Mouse (Mus musculus): ENCODE measurements at regions not wholly inside any gene's neighbourhood (a gene's known extent, or its start where the extent isn't known, plus 50 kb on each side); places are given as distances from the start of the nearest gene placed in this dataset.

DNA sequence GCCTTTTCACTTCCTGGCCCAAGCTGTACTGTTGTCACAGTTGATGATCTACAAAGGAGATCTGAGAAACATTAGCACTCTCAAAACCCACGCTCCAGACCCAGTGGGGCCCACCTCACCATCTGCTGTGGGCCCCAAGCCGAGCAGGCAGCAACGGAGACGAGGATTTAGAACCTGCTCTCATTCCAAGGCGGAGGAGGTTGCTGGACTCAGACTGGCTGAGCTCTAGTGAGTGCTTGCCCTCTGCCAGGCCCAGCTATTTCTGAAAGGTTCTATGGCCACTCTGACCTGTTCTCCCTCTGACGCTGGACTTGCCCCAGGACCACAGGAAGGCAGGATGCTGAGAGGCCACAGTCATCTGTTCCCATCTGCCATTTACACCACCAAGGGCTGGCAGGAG is 98.2 kb downstream of the Aipl1 start:
- 19% methylated on average over 6 of the region's 6 CpGs for WGBS
- peak; percentile 88 to 97 for DNase-seq
- peak overlapping the region; percentile 67 for H3K27ac ChIP-seq (ENCODE audit: insufficient read depth, low read length)

DNA sequence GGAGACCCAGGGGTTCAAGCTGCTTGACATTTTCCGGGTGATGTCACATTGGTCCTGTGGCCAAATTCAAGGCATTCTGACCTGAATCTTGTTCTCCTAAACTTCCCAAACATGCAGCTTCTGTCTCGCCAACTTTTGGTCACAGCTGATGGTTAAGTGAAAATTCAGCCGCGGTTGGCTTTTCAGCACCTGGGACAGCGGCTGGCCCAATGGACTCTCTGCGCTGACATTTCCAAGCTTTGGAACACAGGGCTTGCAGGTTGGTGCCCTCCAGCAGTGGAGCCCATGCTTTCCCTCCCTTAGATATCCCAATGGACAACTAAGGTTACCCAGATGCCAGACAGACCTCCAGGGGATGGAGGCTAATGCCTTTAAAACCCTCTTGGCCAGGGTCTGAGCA is 100.2 kb downstream of the Aipl1 start:
- no peak for TF ChIP-seq CTCF (IDR thresholded peaks at IDR 0.05; ENCODE audit: borderline replicate concordance, insufficient read depth, low read depth, low read length)
- no peak for TF ChIP-seq POLR2A (IDR thresholded peaks at IDR 0.05; ENCODE audit: borderline replicate concordance, insufficient read depth, low read length)
- DNase-seq, result no peak
- peaks cover 31% of the 10 kb centered on the region for H3K4me1 ChIP-seq (ENCODE audit: control insufficient read depth, insufficient read depth, low read length)
- no peak overlapping the region for H3K4me3 ChIP-seq (replicated peaks; ENCODE audit: insufficient read depth, low read depth, low read length)
- no peaks in the 10 kb centered on the region for H3K27me3 ChIP-seq (ENCODE audit: control insufficient read depth, insufficient read depth, low read length)
- H3K27ac ChIP-seq (ENCODE audit: insufficient read depth, low read length), result no peak overlapping the region
- WGBS, result 76% methylated on average over 6 of the region's 6 CpGs

More for the DNA sequence above, 98.2 kb downstream of the Aipl1 start:
- Histone ChIP-seq H3K4me1 (ENCODE audit: control insufficient read depth, insufficient read depth, low read length) (peaks cover 31% of the 10 kb centered on the region), H3K4me3 (replicated peaks; ENCODE audit: insufficient read depth, low read depth, low read length) (no peak overlapping the region), H3K27me3 (ENCODE audit: control insufficient read depth, insufficient read depth, low read length) (no peaks in the 10 kb centered on the region)
- no peak for TF ChIP-seq CTCF (IDR thresholded peaks at IDR 0.05; ENCODE audit: borderline replicate concordance, insufficient read depth, low read depth, low read length)
- TF ChIP-seq POLR2A (IDR thresholded peaks at IDR 0.05; ENCODE audit: borderline replicate concordance, insufficient read depth, low read length), result no peak

DNA sequence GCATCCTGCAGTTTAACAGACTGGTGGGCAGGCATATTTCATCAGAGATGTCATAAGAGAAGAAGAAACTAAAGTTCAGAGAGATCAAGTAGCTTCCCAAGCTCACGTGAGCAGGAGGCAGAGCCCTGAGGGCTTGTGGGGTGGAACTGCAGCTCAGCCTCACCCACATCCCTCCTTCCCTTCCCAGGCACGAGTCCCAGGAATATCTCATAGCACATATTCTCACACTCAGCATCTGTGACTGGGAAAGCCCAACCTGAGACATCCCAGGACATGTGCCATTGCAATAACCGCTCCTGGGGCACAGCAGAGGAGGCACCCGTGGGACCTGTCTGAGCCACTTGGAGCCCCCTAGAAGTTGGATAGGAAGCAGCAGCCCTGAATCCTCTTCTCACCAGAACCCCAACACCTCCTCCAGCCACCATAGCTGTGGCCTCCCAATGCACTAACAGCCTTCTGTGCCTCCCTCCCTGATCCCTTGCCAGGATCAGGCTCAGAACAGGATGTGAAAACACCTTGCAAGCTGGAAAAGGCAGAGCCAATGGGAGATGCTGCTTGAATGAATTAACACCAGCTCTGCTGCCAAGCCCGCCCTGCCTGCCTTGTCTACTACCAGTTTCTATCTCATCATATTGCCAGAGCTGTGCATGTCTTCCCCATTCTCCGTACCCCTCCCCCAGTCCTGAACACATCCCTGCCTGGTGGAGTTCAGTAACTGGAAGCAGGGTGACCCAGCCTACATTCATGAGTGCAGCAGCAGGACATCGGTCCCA is 107.4 kb downstream of the Aipl1 start:
- Histone ChIP-seq H3K4me1 (ENCODE audit: control insufficient read depth, insufficient read depth, low read length) (peaks cover 7% of the 10 kb centered on the region; the same call in 1 of the 2 replicates), H3K4me3 (replicated peaks; ENCODE audit: insufficient read depth, low read depth, low read length) (no peak overlapping the region), H3K27me3 (ENCODE audit: control insufficient read depth, insufficient read depth, low read length) (no peaks in the 10 kb centered on the region), H3K27ac (ENCODE audit: insufficient read depth, low read length) (no peak overlapping the region)
- 70% methylated on average over 7 of the region's 7 CpGs for WGBS
- no peak for DNase-seq
- no peak for TF ChIP-seq POLR2A (IDR thresholded peaks at IDR 0.05; ENCODE audit: borderline replicate concordance, insufficient read depth, low read length)
- TF ChIP-seq CTCF (IDR thresholded peaks at IDR 0.05; ENCODE audit: borderline replicate concordance, insufficient read depth, low read depth, low read length), result no peak

DNA sequence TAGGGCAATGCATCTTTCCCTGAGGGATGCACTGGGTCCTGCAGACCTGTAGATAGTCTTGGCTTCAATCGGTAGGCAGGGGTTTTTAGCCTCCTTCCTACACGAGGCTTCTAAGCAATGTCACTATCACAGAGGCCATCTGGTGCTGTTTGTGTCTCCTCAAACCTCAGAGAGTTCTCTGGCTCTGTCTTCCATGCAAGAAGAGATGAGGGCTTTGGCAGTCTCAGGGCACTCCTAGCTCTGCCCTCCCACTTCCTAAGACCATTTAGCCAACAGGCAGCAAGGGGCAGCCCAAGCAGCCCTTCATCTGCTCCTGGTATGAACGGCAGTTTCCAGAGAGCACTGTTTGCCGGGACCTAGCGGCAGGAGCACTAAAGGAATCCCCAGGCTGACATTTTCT is 122.6 kb downstream of the Aipl1 start:
- no peak overlapping the region for H3K4me3 ChIP-seq (replicated peaks; ENCODE audit: insufficient read depth, low read depth, low read length)
- no peak for TF ChIP-seq CTCF (IDR thresholded peaks at IDR 0.05; ENCODE audit: borderline replicate concordance, insufficient read depth, low read depth, low read length)
- no peak for TF ChIP-seq POLR2A (IDR thresholded peaks at IDR 0.05; ENCODE audit: borderline replicate concordance, insufficient read depth, low read length)
- DNase-seq, result peak; percentile 29 to 35
- no peaks in the 10 kb centered on the region for H3K27me3 ChIP-seq (ENCODE audit: control insufficient read depth, insufficient read depth, low read length)
- H3K27ac ChIP-seq (ENCODE audit: insufficient read depth, low read length), result no peak overlapping the region
- 11% methylated on average over 5 of the region's 5 CpGs for WGBS
- H3K4me1 ChIP-seq (ENCODE audit: control insufficient read depth, insufficient read depth, low read length), result peaks cover 11% of the 10 kb centered on the region

DNA sequence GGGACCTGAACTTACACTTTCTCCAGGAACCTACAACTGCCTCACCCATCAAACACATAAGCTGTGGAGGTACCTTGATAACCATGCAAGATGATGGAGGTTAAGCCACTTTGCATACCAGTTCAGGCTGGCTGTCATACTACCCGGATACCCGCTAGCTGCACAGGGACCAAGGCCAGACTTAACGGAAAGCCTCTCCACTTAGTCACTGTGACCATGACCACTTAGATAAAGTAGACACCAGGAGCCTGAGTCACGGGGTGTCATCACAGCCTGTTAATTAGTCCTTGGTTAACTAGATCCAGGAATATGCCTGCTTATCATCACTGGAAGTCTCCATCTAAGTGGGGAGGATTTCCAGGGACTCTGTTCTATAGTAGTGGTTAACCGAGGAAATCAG is 124.7 kb downstream of the Aipl1 start:
- H3K27ac ChIP-seq (ENCODE audit: insufficient read depth, low read length), result no peak overlapping the region
- no peak overlapping the region for H3K4me3 ChIP-seq (replicated peaks; ENCODE audit: insufficient read depth, low read depth, low read length)
- H3K27me3 ChIP-seq (ENCODE audit: control insufficient read depth, insufficient read depth, low read length), result no peaks in the 10 kb centered on the region
- TF ChIP-seq POLR2A (IDR thresholded peaks at IDR 0.05; ENCODE audit: borderline replicate concordance, insufficient read depth, low read length) (no peak), CTCF (IDR thresholded peaks at IDR 0.05; ENCODE audit: borderline replicate concordance, insufficient read depth, low read depth, low read length) (no peak)
- peaks cover 11% of the 10 kb centered on the region for H3K4me1 ChIP-seq (ENCODE audit: control insufficient read depth, insufficient read depth, low read length)
- DNase-seq, result no peak
- 97% methylated on average over 5 of the region's 5 CpGs for WGBS

DNA sequence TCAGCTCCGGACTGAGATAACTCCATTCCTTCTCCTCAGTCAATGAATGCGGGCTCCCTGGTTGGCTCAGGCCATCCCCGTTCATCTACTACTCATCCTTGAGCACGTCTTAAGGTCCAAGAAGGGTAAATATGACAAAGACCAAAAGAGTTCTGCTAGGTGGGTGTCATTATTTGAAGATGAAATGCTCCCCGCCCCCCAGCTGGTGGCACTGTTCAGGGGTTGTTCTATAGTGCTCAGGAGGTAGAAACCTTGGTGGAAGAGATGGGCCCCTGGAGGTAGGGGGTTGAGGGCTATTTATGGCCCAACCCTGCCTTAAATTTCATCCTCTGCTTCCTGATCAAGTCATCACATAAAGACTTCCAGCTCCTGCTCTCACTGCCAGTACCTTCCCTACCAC is 126.0 kb downstream of the Aipl1 start:
- no peak overlapping the region for H3K27ac ChIP-seq (ENCODE audit: insufficient read depth, low read length)
- H3K4me3 ChIP-seq (replicated peaks; ENCODE audit: insufficient read depth, low read depth, low read length), result no peak overlapping the region
- no peak for DNase-seq
- peaks cover 11% of the 10 kb centered on the region for H3K4me1 ChIP-seq (ENCODE audit: control insufficient read depth, insufficient read depth, low read length)
- H3K27me3 ChIP-seq (ENCODE audit: control insufficient read depth, insufficient read depth, low read length), result no peaks in the 10 kb centered on the region
- TF ChIP-seq CTCF (IDR thresholded peaks at IDR 0.05; ENCODE audit: borderline replicate concordance, insufficient read depth, low read depth, low read length) (no peak), POLR2A (IDR thresholded peaks at IDR 0.05; ENCODE audit: borderline replicate concordance, insufficient read depth, low read length) (no peak)
- WGBS, result 92% methylated on average over 5 of the region's 5 CpGs

DNA sequence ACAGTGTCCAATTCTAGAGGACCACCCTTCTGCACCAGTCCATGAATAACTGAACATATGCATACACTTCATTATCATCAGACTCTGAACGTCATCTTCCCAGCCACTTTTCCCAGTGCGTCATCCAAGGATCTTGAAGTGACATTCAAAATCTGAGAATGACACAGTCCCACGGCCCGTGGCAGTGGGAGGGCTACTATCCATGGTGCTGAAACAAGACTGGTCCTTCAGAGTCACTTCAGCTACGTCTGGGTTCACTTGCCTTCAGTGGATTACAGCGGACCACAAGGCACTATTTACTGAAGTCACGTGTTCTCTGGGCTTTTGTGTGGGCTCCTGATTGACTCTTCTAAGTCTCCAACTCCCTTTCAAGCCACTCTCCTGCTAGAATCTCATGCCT is 128.7 kb downstream of the Aipl1 start:
- H3K27ac ChIP-seq (ENCODE audit: insufficient read depth, low read length), result no peak overlapping the region
- no peaks in the 10 kb centered on the region; the same call in 1 of the 2 replicates for H3K4me1 ChIP-seq (ENCODE audit: control insufficient read depth, insufficient read depth, low read length)
- WGBS, result 49% methylated on average over 7 of the region's 7 CpGs
- DNase-seq, result no peak
- no peaks in the 10 kb centered on the region for H3K27me3 ChIP-seq (ENCODE audit: control insufficient read depth, insufficient read depth, low read length)
- TF ChIP-seq POLR2A (IDR thresholded peaks at IDR 0.05; ENCODE audit: borderline replicate concordance, insufficient read depth, low read length) (no peak), CTCF (IDR thresholded peaks at IDR 0.05; ENCODE audit: borderline replicate concordance, insufficient read depth, low read depth, low read length) (no peak)
- H3K4me3 ChIP-seq (replicated peaks; ENCODE audit: insufficient read depth, low read depth, low read length), result no peak overlapping the region

DNA sequence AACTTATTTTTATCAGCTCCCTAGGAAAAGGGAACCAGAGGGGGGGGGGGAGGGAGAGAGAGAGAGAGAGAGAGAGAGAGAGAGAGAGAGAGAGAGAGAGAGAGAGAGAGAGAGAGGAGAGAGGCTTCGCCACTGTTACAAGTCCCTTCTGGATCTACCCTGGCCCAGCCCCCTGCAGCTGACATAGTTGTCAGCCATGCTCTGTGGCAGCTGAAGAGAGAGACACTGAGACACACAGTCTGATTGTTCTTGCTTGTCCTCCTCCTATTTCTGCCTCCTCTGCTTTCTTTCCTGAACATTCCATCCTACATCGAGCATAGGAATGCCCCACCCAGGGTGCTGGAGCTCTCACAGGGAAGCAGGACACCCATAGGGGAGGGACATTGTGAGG is 134.3 kb downstream of the Aipl1 start:
- WGBS, result 46% methylated on average over 2 of the region's 2 CpGs
- no peak for TF ChIP-seq POLR2A (IDR thresholded peaks at IDR 0.05; ENCODE audit: borderline replicate concordance, insufficient read depth, low read length)
- no peak for TF ChIP-seq CTCF (IDR thresholded peaks at IDR 0.05; ENCODE audit: borderline replicate concordance, insufficient read depth, low read depth, low read length)
- peaks cover 26% of the 10 kb centered on the region for H3K4me1 ChIP-seq (ENCODE audit: control insufficient read depth, insufficient read depth, low read length)
- H3K4me3 ChIP-seq (replicated peaks; ENCODE audit: insufficient read depth, low read depth, low read length), result no peak overlapping the region
- DNase-seq, result no peak
- H3K27ac ChIP-seq (ENCODE audit: insufficient read depth, low read length), result no peak overlapping the region
- H3K27me3 ChIP-seq (ENCODE audit: control insufficient read depth, insufficient read depth, low read length), result no peaks in the 10 kb centered on the region

Data from cerebellum, adult 2 months (tissue).